Comparison of ENCODE assay signal across 14 mouse cellular contexts in the genomic region with DNA sequence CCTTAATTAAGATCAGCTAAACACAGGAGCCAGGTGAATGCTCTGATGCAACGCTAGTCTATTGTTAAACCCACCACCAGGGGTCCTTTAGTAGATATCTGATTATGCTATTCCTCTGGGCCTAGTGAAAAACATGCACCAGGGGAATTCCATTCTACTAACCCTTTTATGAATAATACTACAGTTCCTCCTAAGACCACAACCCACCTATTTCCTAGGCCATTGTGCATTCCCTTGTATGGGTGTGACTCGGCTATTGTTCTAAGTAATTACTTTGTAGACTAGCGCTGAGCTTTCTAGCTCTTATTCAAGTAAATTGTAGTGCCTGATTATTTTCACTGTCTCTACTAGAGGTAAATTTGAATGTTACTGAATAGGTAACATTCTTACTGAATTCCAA. TPM values are rescaled to one million over a fixed set of nuclear protein-coding genes. Genes with fewer than 3 reads are reported as not detected.
"Had no signal": no experiment of that assay in that cellular context is flagged by ENCODE, and none has a peak within 500 bp of the region (broad histone marks: within the 10 kb centered on the region; RNA-seq: fewer than 3 reads in every experiment).

No protein-coding gene starts in this region.

RNA-seq across cellular contexts. Expression of gene Olfr1328, which starts 7.1 kb away (rescaled TPM):
- total RNA-seq: common myeloid progenitor, adult 5-6 weeks; forebrain, postnatal 0 days; gastrocnemius, adult 18-20 months; gastrocnemius, adult 2 months; gastrocnemius, adult 8-10 months; gastrocnemius, postnatal 10 days; gastrocnemius, postnatal 14 days; gastrocnemius, postnatal 25 days; gastrocnemius, postnatal 36 days; gastrocnemius, postnatal 4 days; granulocyte monocyte progenitor cell, adult 5-6 weeks; heart, adult 18-20 months; heart, adult 2 months; heart, adult 8-10 months had no signal

RNA-seq across cellular contexts. Expression of gene Olfr1329, which starts 14.1 kb away (rescaled TPM):
- total RNA-seq: common myeloid progenitor, adult 5-6 weeks; forebrain, postnatal 0 days; gastrocnemius, adult 18-20 months; gastrocnemius, adult 2 months; gastrocnemius, adult 8-10 months; gastrocnemius, postnatal 10 days; gastrocnemius, postnatal 14 days; gastrocnemius, postnatal 25 days; gastrocnemius, postnatal 36 days; gastrocnemius, postnatal 4 days; granulocyte monocyte progenitor cell, adult 5-6 weeks; heart, adult 18-20 months; heart, adult 2 months; heart, adult 8-10 months had no signal

RNA-seq across cellular contexts. Expression of gene Lao1, which starts 30.1 kb away (rescaled TPM):
- total RNA-seq: common myeloid progenitor, adult 5-6 weeks; forebrain, postnatal 0 days; gastrocnemius, postnatal 4 days; granulocyte monocyte progenitor cell, adult 5-6 weeks had no signal

RNA-seq across cellular contexts. Expression of gene Olfr1330, which starts 42.9 kb away (rescaled TPM):
- total RNA-seq: common myeloid progenitor, adult 5-6 weeks; forebrain, postnatal 0 days; gastrocnemius, adult 18-20 months; gastrocnemius, adult 2 months; gastrocnemius, adult 8-10 months; gastrocnemius, postnatal 10 days; gastrocnemius, postnatal 14 days; gastrocnemius, postnatal 25 days; gastrocnemius, postnatal 36 days; gastrocnemius, postnatal 4 days; granulocyte monocyte progenitor cell, adult 5-6 weeks; heart, adult 18-20 months; heart, adult 2 months; heart, adult 8-10 months had no signal
